Mouse (Mus musculus) brain, embryonic 14.5 days (tissue): Measurements from ENCODE around the gene Tbc1d30. TPM values are rescaled to one million over a fixed set of nuclear protein-coding genes. Genes with fewer than 3 reads are reported as not detected.
"Not testable (repeated sequence)": the region's sequence is repeated elsewhere in the genome, so short reads cannot be mapped to it uniquely, and the experiment has no call there.

ENCODE experiments used
- DNase-seq: peaks from one replicate; pipeline ENCODE4 v3.0.0-alpha.2; 2011; ENCODE audit warnings: low read depth
- CTCF ChIP-seq: fragments of 200-500 bp; IDR thresholded peaks from 2 replicates; pipeline ENCODE4 v1.5.1; 2012; ENCODE audit warnings: inconsistent platforms, mild to moderate bottlenecking, moderate library complexity, borderline replicate concordance; ENCODE audit not compliant: insufficient read depth, insufficient read length; ENCODE audit errors: extremely low read depth
- POLR2A ChIP-seq: fragments of 200-500 bp; IDR thresholded peaks from 2 replicates; pipeline ENCODE4 v1.6.1; 2012; ENCODE audit warnings: mild to moderate bottlenecking, inconsistent platforms, borderline replicate concordance; ENCODE audit not compliant: poor library complexity, insufficient read depth, insufficient read length, severe bottlenecking; ENCODE audit errors: extremely low read depth
- polyA plus RNA-seq: library from polyadenylated mRNA; depleted of rRNA; stranded (reverse); fragments of >200 nt; gene quantifications from 2 replicates; pipeline ENCODE4 v1.2.3, GENCODE M21; 2012

The Tbc1d30 gene
- polyA plus RNA-seq, 1 experiment, result 25.1 TPM

- TF ChIP-seq CTCF, result no peak
- TF ChIP-seq POLR2A, result no peak
- DNase-seq, result no peak
These were observed 12.1 kb upstream of the Tbc1d30 start for GRCm38 (mm10) chr10:121363201-121363600.

DNA sequence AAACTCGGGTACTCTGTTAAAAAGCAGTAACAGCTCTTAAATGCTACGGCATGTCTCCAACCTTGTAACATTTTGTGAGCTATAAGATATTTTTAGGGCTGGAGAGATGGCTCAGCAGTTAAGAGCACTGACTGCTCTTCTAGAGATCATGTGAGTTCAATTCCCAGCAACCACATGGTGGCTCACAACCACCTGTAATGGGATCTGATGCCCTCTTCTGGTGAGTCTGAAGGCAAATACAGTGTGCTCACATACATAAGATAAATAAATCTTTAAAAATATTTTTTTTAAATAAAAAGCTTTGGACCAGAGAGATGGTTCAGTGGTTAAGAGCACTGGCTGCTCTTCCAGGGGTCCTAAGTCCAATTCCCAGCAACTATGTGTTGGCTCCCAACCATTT, 9.3 kb upstream of the Tbc1d30 start:
- no peak for TF ChIP-seq CTCF
- no peak for TF ChIP-seq POLR2A
- no peak for DNase-seq

DNA sequence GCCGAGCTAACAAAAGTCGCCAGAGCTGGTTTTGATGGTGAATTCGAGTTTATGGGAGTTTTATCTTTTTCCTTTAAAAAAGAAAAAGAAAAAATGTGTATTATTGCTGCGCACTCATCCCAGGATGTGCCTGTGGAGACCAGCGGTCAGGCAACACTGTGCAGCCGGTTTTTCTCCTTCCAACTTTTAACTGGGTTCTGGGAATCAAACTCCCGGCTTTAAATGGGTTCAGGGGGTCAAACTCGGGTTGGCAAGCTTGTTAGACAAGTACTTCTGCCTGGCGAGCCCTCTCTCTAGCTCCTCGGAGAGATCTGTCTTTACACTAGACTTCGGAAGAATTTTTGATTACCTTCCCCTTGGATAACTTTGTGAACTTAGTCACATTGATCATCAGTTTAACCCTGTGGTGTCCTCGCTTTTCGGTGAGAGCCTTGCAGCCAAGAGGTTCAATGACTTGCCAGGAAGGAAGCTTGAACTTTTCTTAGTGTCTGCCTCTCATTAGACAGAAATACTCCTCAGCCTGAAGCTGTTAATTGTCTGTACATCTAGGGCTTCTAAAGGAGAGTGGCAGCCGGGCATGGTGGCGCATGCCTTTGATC, 713 bp upstream of the Tbc1d30 start:
- DNase-seq, result no peak
- TF ChIP-seq POLR2A, result no peak
- TF ChIP-seq CTCF, result no peak

- peak; percentile 67 for DNase-seq
- TF ChIP-seq CTCF, result no peak
- TF ChIP-seq POLR2A, result no peak
These were observed 567 bp downstream of the Tbc1d30 start for GRCm38 (mm10) chr10:121350357-121351065.

DNA sequence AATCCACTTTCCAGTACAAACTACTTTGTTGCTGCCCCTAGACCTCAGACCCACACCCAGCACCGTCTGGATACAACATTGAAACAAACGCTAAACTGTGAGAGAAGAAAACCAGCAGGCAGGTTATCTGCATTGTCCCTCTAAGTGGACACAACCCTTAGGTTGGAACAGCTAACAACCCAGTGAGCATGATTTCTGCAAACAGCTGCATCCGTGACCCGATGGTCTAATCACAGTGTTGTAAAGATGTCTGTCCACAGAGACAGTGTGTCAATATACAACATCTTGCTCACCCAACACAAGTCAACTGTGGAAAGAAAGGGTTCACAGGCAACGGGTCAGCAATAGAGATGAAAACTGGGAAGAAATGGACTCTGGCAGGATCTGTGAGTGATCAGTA, 1.8 kb downstream of the Tbc1d30 start:
- no peak for DNase-seq
- no peak for TF ChIP-seq POLR2A
- no peak for TF ChIP-seq CTCF

GRCm38 (mm10) chr10:121343867-121344266, 7.2 kb downstream of the Tbc1d30 start:
- TF ChIP-seq POLR2A (no peak), CTCF (no peak)
- no peak for DNase-seq

- TF ChIP-seq POLR2A (no peak), CTCF (no peak)
These were observed 8.8 kb downstream of the Tbc1d30 start for GRCm38 (mm10) chr10:121342260-121342659.

GRCm38 (mm10) chr10:121340754-121341593, 10.1 kb downstream of the Tbc1d30 start:
- peak; percentile 88 for DNase-seq
- TF ChIP-seq CTCF (no peak), POLR2A (no peak)

More at GRCm38 (mm10) chr10:121342260-121342659, 8.8 kb downstream of the Tbc1d30 start:
- DNase-seq, result no peak

DNA sequence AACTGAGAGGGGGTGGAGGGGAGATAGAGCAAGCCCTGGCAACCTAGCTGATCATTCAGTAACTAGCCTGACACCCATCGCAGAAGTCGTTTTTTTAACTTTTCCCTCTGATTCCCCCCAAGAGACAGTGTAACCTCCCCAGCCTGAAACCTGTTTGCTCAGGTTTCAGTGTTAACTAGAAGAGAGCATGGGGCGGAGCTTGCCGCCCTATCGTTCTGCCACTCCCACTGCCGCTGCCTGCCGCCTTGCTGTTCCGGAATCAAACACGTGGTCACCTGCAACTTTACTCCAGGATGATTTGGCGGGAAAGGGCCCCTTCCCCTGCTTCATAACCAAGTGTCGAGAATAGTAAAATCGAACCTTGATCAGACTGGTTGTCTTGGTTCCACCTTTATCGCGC, 14.5 kb downstream of the Tbc1d30 start:
- DNase-seq, result not testable (repeated sequence)

- TF ChIP-seq POLR2A (no peak), CTCF (peak; percentile 67; the same call in 1 of the 2 replicates)
- peak; percentile 46 for DNase-seq
These were observed 16.5 kb downstream of the Tbc1d30 start for GRCm38 (mm10) chr10:121334576-121334975.

DNA sequence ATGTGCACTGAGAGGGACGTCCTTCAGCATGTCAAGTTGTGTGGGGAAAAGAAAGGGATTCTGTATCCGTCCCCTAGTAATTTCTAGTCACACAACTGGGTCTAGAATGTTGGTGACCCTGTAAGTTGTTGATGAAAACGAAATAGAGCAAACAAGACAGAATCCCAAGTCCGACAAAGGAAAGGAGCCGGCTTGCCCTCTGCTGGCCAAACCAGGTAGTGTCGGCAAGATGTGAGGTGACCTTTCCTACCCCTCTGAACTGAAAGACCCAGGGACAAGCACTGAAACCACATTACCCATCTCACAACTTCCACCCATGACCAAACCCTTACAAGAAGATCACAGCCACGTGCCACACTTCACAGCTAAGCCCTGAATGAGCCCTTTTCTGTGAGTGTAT, 20.1 kb downstream of the Tbc1d30 start:
- DNase-seq, result peak; percentile 55
- TF ChIP-seq CTCF (peak; percentile 89), POLR2A (no peak)

GRCm38 (mm10) chr10:121329586-121329985, 21.5 kb downstream of the Tbc1d30 start:
- DNase-seq, result no peak

DNA sequence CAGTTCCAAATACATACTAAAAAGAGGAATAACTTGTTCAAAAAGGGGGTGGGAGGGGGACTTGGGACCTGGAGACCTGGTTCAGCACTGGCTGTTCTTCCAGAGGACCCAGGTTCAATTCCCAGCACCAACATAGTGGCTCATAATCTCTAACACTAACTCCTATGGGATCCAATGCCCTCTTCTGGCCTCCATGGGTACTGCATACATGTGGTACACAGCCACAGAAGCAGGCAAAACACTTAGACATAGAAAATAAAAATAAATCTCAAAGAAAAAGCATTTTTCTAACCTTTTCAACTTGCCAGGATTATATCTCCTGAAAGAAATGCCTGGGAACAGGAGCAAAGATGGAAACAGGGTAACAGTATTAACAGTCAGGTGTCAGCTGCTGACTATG, 24.9 kb downstream of the Tbc1d30 start:
- no peak for DNase-seq
- TF ChIP-seq CTCF, result no peak
- no peak for TF ChIP-seq POLR2A

More at GRCm38 (mm10) chr10:121329586-121329985, 21.5 kb downstream of the Tbc1d30 start:
- TF ChIP-seq POLR2A, result no peak
- TF ChIP-seq CTCF, result no peak
